Mouse (Mus musculus): Measurements from ENCODE around the gene Sulf2. TPM values are rescaled to one million over a fixed set of nuclear protein-coding genes. Genes with fewer than 3 reads are reported as not detected.

Gene Sulf2
- polyA plus RNA-seq, 1 experiment, result 14.2 TPM

GRCm38 (mm10) chr2:166110764-166111163 lies 44.7 kb downstream of the Sulf2 start:
- H3K36me3 ChIP-seq (ENCODE audit: control insufficient read depth, insufficient read depth, low read length), result no peaks in the 10 kb centered on the region
- no peak overlapping the region for H3K4me3 ChIP-seq (ENCODE audit: control insufficient read depth, low read depth, low read length)
- no peak overlapping the region for H3K27ac ChIP-seq (ENCODE audit: control insufficient read depth, insufficient read depth, low read depth, low read length)
- TF ChIP-seq CTCF (IDR thresholded peaks at IDR 0.05; ENCODE audit: control insufficient read depth, insufficient read depth, insufficient replicate concordance, low read depth, low read length), result no peak
- TF ChIP-seq POLR2A (IDR thresholded peaks at IDR 0.05; ENCODE audit: control insufficient read depth, low read depth, low read length), result no peak
- peaks cover 1% of the 10 kb centered on the region for H3K4me1 ChIP-seq (ENCODE audit: control insufficient read depth, insufficient read depth, low read length)
- H3K27me3 ChIP-seq (ENCODE audit: control insufficient read depth, insufficient read depth, low read length), result no peaks in the 10 kb centered on the region

- TF ChIP-seq CTCF (IDR thresholded peaks at IDR 0.05; ENCODE audit: control insufficient read depth, insufficient read depth, insufficient replicate concordance, low read depth, low read length) (peak; percentile 74), POLR2A (IDR thresholded peaks at IDR 0.05; ENCODE audit: control insufficient read depth, low read depth, low read length) (no peak)
- Histone ChIP-seq H3K36me3 (ENCODE audit: control insufficient read depth, insufficient read depth, low read length) (no peaks in the 10 kb centered on the region), H3K27ac (ENCODE audit: control insufficient read depth, insufficient read depth, low read depth, low read length) (no peak overlapping the region; the same call in 1 of the 2 replicates), H3K4me3 (ENCODE audit: control insufficient read depth, low read depth, low read length) (no peak overlapping the region), H3K4me1 (ENCODE audit: control insufficient read depth, insufficient read depth, low read length) (peaks cover under 1% of the 10 kb centered on the region; the same call in 1 of the 2 replicates), H3K27me3 (ENCODE audit: control insufficient read depth, insufficient read depth, low read length) (no peaks in the 10 kb centered on the region)
Measured at GRCm38 (mm10) chr2:166108326-166108725, 47.1 kb downstream of the Sulf2 start.

GRCm38 (mm10) chr2:166107911-166108310 lies 47.6 kb downstream of the Sulf2 start:
- Histone ChIP-seq H3K27ac (ENCODE audit: control insufficient read depth, insufficient read depth, low read depth, low read length) (no peak overlapping the region), H3K36me3 (ENCODE audit: control insufficient read depth, insufficient read depth, low read length) (no peaks in the 10 kb centered on the region), H3K4me3 (ENCODE audit: control insufficient read depth, low read depth, low read length) (no peak overlapping the region), H3K27me3 (ENCODE audit: control insufficient read depth, insufficient read depth, low read length) (no peaks in the 10 kb centered on the region), H3K4me1 (ENCODE audit: control insufficient read depth, insufficient read depth, low read length) (peaks cover 2% of the 10 kb centered on the region; the same call in 1 of the 2 replicates)
- no peak for TF ChIP-seq CTCF (IDR thresholded peaks at IDR 0.05; ENCODE audit: control insufficient read depth, insufficient read depth, insufficient replicate concordance, low read depth, low read length)
- no peak for TF ChIP-seq POLR2A (IDR thresholded peaks at IDR 0.05; ENCODE audit: control insufficient read depth, low read depth, low read length)

GRCm38 (mm10) chr2:166106631-166107030 lies 48.8 kb downstream of the Sulf2 start:
- no peak for TF ChIP-seq CTCF (IDR thresholded peaks at IDR 0.05; ENCODE audit: control insufficient read depth, insufficient read depth, insufficient replicate concordance, low read depth, low read length)
- TF ChIP-seq POLR2A (IDR thresholded peaks at IDR 0.05; ENCODE audit: control insufficient read depth, low read depth, low read length), result no peak
- Histone ChIP-seq H3K27me3 (ENCODE audit: control insufficient read depth, insufficient read depth, low read length) (no peaks in the 10 kb centered on the region), H3K4me3 (ENCODE audit: control insufficient read depth, low read depth, low read length) (no peak overlapping the region; the same call in 1 of the 2 replicates), H3K27ac (ENCODE audit: control insufficient read depth, insufficient read depth, low read depth, low read length) (no peak overlapping the region), H3K4me1 (ENCODE audit: control insufficient read depth, insufficient read depth, low read length) (peaks cover 2% of the 10 kb centered on the region; the same call in 1 of the 2 replicates), H3K36me3 (ENCODE audit: control insufficient read depth, insufficient read depth, low read length) (no peaks in the 10 kb centered on the region)

- H3K36me3 ChIP-seq (ENCODE audit: control insufficient read depth, insufficient read depth, low read length), result no peaks in the 10 kb centered on the region
Measured at GRCm38 (mm10) chr2:166105911-166106310, 49.6 kb downstream of the Sulf2 start.

GRCm38 (mm10) chr2:166102893-166103292 lies 52.6 kb downstream of the Sulf2 start:
- no peak overlapping the region for H3K4me3 ChIP-seq (ENCODE audit: control insufficient read depth, low read depth, low read length)
- no peak for TF ChIP-seq POLR2A (IDR thresholded peaks at IDR 0.05; ENCODE audit: control insufficient read depth, low read depth, low read length)
- no peak for TF ChIP-seq CTCF (IDR thresholded peaks at IDR 0.05; ENCODE audit: control insufficient read depth, insufficient read depth, insufficient replicate concordance, low read depth, low read length)
- H3K27me3 ChIP-seq (ENCODE audit: control insufficient read depth, insufficient read depth, low read length), result no peaks in the 10 kb centered on the region
- H3K27ac ChIP-seq (ENCODE audit: control insufficient read depth, insufficient read depth, low read depth, low read length), result no peak overlapping the region
- H3K4me1 ChIP-seq (ENCODE audit: control insufficient read depth, insufficient read depth, low read length), result peaks cover 2% of the 10 kb centered on the region; the same call in 1 of the 2 replicates
- no peaks in the 10 kb centered on the region for H3K36me3 ChIP-seq (ENCODE audit: control insufficient read depth, insufficient read depth, low read length)

More at GRCm38 (mm10) chr2:166105911-166106310, 49.6 kb downstream of the Sulf2 start:
- Histone ChIP-seq H3K27me3 (ENCODE audit: control insufficient read depth, insufficient read depth, low read length) (no peaks in the 10 kb centered on the region), H3K4me1 (ENCODE audit: control insufficient read depth, insufficient read depth, low read length) (peaks cover 2% of the 10 kb centered on the region; the same call in 1 of the 2 replicates), H3K4me3 (ENCODE audit: control insufficient read depth, low read depth, low read length) (peak overlapping the region; percentile 20), H3K27ac (ENCODE audit: control insufficient read depth, insufficient read depth, low read depth, low read length) (peak overlapping the region; percentile 3; the same call in 1 of the 2 replicates)
- TF ChIP-seq CTCF (IDR thresholded peaks at IDR 0.05; ENCODE audit: control insufficient read depth, insufficient read depth, insufficient replicate concordance, low read depth, low read length), result no peak
- TF ChIP-seq POLR2A (IDR thresholded peaks at IDR 0.05; ENCODE audit: control insufficient read depth, low read depth, low read length), result no peak

GRCm38 (mm10) chr2:166100309-166101262 lies 54.9 kb downstream of the Sulf2 start:
- H3K4me3 ChIP-seq (ENCODE audit: control insufficient read depth, low read depth, low read length), result no peak overlapping the region
- no peaks in the 10 kb centered on the region for H3K27me3 ChIP-seq (ENCODE audit: control insufficient read depth, insufficient read depth, low read length)
- H3K36me3 ChIP-seq (ENCODE audit: control insufficient read depth, insufficient read depth, low read length), result no peaks in the 10 kb centered on the region
- peaks cover 2% of the 10 kb centered on the region; the same call in 1 of the 2 replicates for H3K4me1 ChIP-seq (ENCODE audit: control insufficient read depth, insufficient read depth, low read length)
- peak overlapping the region; percentile 10; the same call in 1 of the 2 replicates for H3K27ac ChIP-seq (ENCODE audit: control insufficient read depth, insufficient read depth, low read depth, low read length)
- no peak for TF ChIP-seq CTCF (IDR thresholded peaks at IDR 0.05; ENCODE audit: control insufficient read depth, insufficient read depth, insufficient replicate concordance, low read depth, low read length)
- no peak for TF ChIP-seq POLR2A (IDR thresholded peaks at IDR 0.05; ENCODE audit: control insufficient read depth, low read depth, low read length)
